Mouse (Mus musculus) stomach, embryonic 14.5 days (tissue): ENCODE measurements at regions not wholly inside any gene's neighbourhood (a gene's known extent, or its start where the extent isn't known, plus 50 kb on each side); places are given as distances from the start of the nearest gene placed in this dataset.

Source experiments
- ATAC-seq: fragments of 200-750 bp; cut with Nextera tagmentation; 2 replicates; pipeline ENCODE4 v1.8.0; 2017; ENCODE audit warnings: low read depth, moderate TSS enrichment; ENCODE audit not compliant: insufficient number of reproducible peaks, insufficient read depth, low FRiP score
- H3K27ac ChIP-seq: fragments of 300-500 bp; sonication (generic); 2 replicates; pipeline ENCODE4 v1.5.1; 2014; ENCODE audit warnings: mild to moderate bottlenecking, low read length, moderate library complexity, mixed read lengths
- H3K27me3 ChIP-seq: fragments of 300-500 bp; sonication (generic); 2 replicates; pipeline ENCODE4 v1.6.1; 2014; ENCODE audit warnings: low read length, control low read depth, mixed read lengths; ENCODE audit not compliant: control insufficient read depth, insufficient read depth
- H3K36me3 ChIP-seq: fragments of 300-500 bp; sonication (generic); 2 replicates; pipeline ENCODE4 v1.6.1; 2014; ENCODE audit warnings: mild to moderate bottlenecking, control low read depth, low read length, moderate library complexity, mixed read lengths; ENCODE audit not compliant: control insufficient read depth, insufficient read depth
- H3K4me1 ChIP-seq: fragments of 300-500 bp; sonication (generic); 2 replicates; pipeline ENCODE4 v1.6.1; 2014; ENCODE audit warnings: low read length, control low read depth, mixed read lengths; ENCODE audit not compliant: control insufficient read depth, insufficient read depth
- H3K4me2 ChIP-seq: fragments of 300-500 bp; sonication (generic); replicated peaks from 2 replicates; pipeline ENCODE4 v1.6.1; 2014; ENCODE audit warnings: low read depth, low read length, control low read depth
- H3K4me3 ChIP-seq: fragments of 300-500 bp; sonication (generic); 2 replicates; pipeline ENCODE4 v1.5.1; 2014; ENCODE audit warnings: low read depth, low read length, control low read depth
- H3K9ac ChIP-seq: fragments of 300-500 bp; sonication (generic); replicated peaks from 2 replicates; pipeline ENCODE4 v1.6.1; 2014; ENCODE audit warnings: low read depth, mild to moderate bottlenecking, control low read depth, low read length, moderate library complexity, mixed read lengths
- H3K9me3 ChIP-seq: fragments of 300-500 bp; sonication (generic); 2 replicates; pipeline ENCODE4 v1.6.1; 2016; ENCODE audit warnings: low read depth, low read length, control low read depth; ENCODE audit not compliant: control insufficient read depth
- WGBS: fragments of 180-500 bp; shearing (Covaris S2); extraction: QIAGEN DNeasy Blood & Tissue Kit; methylation state at CpG from one replicate; pipeline ENCODE4 v1.1.7; 2014; 5-methylcytosine and 5-hydroxymethylcytosine counted together

- no peaks in the 10 kb centered on the region for H3K9me3 ChIP-seq
- H3K4me2 ChIP-seq = no peak overlapping the region
- no peak overlapping the region for H3K4me3 ChIP-seq
- H3K36me3 ChIP-seq = no peaks in the 10 kb centered on the region
- H3K9ac ChIP-seq = no peak overlapping the region
- no peak overlapping the region for H3K27ac ChIP-seq
- WGBS = 72% methylated on average over 4 of the region's 4 CpGs
- no peaks in the 10 kb centered on the region for H3K4me1 ChIP-seq
- ATAC-seq = no peak
- no peaks in the 10 kb centered on the region for H3K27me3 ChIP-seq
Measured at GRCm38 (mm10) chr4:68179551-68179950, 774.6 kb downstream of the Brinp1 start.

- Histone ChIP-seq H3K4me3 (no peak overlapping the region), H3K27me3 (no peaks in the 10 kb centered on the region), H3K4me1 (no peaks in the 10 kb centered on the region), H3K4me2 (no peak overlapping the region), H3K27ac (no peak overlapping the region), H3K9me3 (no peaks in the 10 kb centered on the region), H3K36me3 (no peaks in the 10 kb centered on the region), H3K9ac (no peak overlapping the region)
- ATAC-seq = no peak
- WGBS = 83% methylated on average over 1 of the region's 1 CpGs
Measured at GRCm38 (mm10) chr4:68156499-68156898, 797.7 kb downstream of the Brinp1 start.

- H3K27me3 ChIP-seq = no peaks in the 10 kb centered on the region
- H3K9me3 ChIP-seq = no peaks in the 10 kb centered on the region
- no peak overlapping the region for H3K9ac ChIP-seq
- no peak overlapping the region for H3K27ac ChIP-seq
- no peaks in the 10 kb centered on the region for H3K36me3 ChIP-seq
- no peak overlapping the region for H3K4me2 ChIP-seq
- H3K4me1 ChIP-seq = no peaks in the 10 kb centered on the region
- no peak overlapping the region for H3K4me3 ChIP-seq
- 74% methylated on average over 5 of the region's 5 CpGs for WGBS
- ATAC-seq = no peak
Measured at GRCm38 (mm10) chr4:68148483-68149069, 805.6 kb downstream of the Brinp1 start.

DNA sequence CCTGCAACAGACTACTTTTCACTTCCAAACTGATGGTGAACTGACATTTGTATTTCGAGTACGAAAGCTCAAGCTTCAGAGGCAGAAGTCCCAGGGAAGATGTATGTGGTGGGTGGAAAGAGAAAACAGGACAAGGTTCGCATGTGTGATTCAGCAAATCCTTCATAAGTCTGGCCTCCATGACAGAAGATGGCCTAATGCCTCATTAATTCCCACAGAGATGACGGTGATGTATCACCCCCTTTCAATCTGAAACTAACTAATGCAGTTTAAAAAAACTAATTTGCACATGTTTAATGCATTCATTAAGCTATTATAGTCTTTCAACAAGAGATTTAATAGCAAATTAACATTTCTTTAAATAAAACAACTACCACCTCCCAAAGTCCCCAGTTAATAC, 826.1 kb downstream of the Brinp1 start:
- H3K27ac ChIP-seq = no peak overlapping the region
- H3K4me1 ChIP-seq = no peaks in the 10 kb centered on the region
- no peak for ATAC-seq
- no peak overlapping the region for H3K9ac ChIP-seq
- H3K27me3 ChIP-seq = no peaks in the 10 kb centered on the region
- 69% methylated on average over 4 of the region's 4 CpGs for WGBS
- no peaks in the 10 kb centered on the region for H3K9me3 ChIP-seq
- no peak overlapping the region for H3K4me2 ChIP-seq
- H3K36me3 ChIP-seq = no peaks in the 10 kb centered on the region
- H3K4me3 ChIP-seq = no peak overlapping the region

DNA sequence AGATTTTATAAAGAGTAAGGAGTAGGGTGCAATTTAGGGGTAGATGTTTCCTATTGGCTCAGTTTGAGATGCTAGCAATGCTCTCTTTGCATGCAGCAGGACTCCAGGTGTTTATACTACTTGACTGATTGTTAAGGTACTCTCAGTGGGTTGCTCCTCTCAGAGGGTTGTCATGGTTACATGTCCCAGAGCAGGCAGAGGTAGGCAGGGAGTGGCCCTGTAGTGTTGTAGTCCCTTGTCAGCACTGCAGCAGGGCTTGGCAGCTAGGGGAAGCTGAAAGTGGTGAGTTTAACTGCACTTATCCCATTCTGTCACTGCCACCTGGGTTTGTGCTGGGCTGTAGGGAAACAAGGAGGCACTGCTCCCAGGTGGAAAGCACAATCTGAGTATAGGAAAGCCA, 839.7 kb downstream of the Brinp1 start:
- H3K27me3 ChIP-seq = no peaks in the 10 kb centered on the region
- H3K9ac ChIP-seq = no peak overlapping the region
- ATAC-seq = no peak
- H3K27ac ChIP-seq = no peak overlapping the region
- H3K4me3 ChIP-seq = no peak overlapping the region
- no peaks in the 10 kb centered on the region for H3K36me3 ChIP-seq
- no peaks in the 10 kb centered on the region for H3K4me1 ChIP-seq
- no peaks in the 10 kb centered on the region; the same call in 1 of the 2 replicates for H3K9me3 ChIP-seq
- no peak overlapping the region for H3K4me2 ChIP-seq

GRCm38 (mm10) chr4:68085255-68085654, 868.9 kb downstream of the Brinp1 start:
- no peaks in the 10 kb centered on the region for H3K27me3 ChIP-seq
- 89% methylated on average over 3 of the region's 3 CpGs for WGBS
- no peak overlapping the region for H3K4me3 ChIP-seq
- no peak for ATAC-seq
- H3K27ac ChIP-seq = no peak overlapping the region
- H3K36me3 ChIP-seq = no peaks in the 10 kb centered on the region
- no peak overlapping the region for H3K9ac ChIP-seq
- no peaks in the 10 kb centered on the region for H3K4me1 ChIP-seq
- no peaks in the 10 kb centered on the region for H3K9me3 ChIP-seq
- H3K4me2 ChIP-seq = no peak overlapping the region

DNA sequence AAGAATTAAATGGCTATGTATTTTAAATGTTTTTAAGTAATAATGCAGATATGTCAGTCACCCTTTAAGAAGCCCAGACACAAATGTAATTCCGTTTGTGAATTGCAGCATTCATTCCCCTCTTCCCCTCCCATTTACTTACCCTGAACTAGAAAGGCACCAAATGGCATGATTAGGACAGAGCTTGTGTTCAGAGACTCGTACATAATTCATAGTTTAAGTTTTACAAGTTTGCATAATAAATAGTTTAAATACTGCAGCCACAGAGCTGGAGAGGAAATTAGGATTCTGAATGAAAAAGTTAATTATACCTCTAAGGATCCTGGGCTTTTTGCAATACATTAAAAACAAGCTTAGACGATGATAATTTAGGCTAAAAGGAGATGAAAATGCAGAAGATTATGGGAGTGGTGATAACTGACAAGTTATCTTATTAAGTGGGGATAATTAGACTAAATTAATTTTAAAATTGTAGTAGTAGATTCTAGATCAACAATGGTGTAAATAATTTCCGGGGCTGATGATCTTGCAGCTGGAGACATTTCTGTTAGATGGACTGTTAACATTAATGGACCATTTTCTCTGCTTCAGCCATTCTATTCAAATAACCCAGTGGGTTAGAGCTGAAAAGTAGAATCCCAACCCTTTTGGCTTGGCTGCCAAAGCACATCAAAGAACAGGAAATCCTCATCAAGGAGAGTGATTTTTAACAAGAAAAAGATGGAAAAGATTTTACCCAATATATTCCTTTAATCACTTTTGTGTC, 897.2 kb downstream of the Brinp1 start:
- no peaks in the 10 kb centered on the region for H3K36me3 ChIP-seq
- H3K27ac ChIP-seq = no peak overlapping the region
- WGBS = 70% methylated on average over 4 of the region's 4 CpGs
- ATAC-seq = no peak
- H3K9me3 ChIP-seq = no peaks in the 10 kb centered on the region
- no peak overlapping the region for H3K4me2 ChIP-seq
- no peak overlapping the region for H3K9ac ChIP-seq
- H3K4me3 ChIP-seq = no peak overlapping the region
- no peaks in the 10 kb centered on the region for H3K4me1 ChIP-seq
- no peaks in the 10 kb centered on the region for H3K27me3 ChIP-seq

GRCm38 (mm10) chr4:68022891-68023303, 931.3 kb downstream of the Brinp1 start:
- Histone ChIP-seq H3K36me3 (no peaks in the 10 kb centered on the region), H3K4me2 (no peak overlapping the region), H3K27me3 (no peaks in the 10 kb centered on the region), H3K4me1 (no peaks in the 10 kb centered on the region), H3K27ac (no peak overlapping the region), H3K9ac (no peak overlapping the region), H3K9me3 (no peaks in the 10 kb centered on the region), H3K4me3 (no peak overlapping the region)
- peak; percentile 49; the same call in 1 of the 2 replicates for ATAC-seq
- 18% methylated on average over 2 of the region's 2 CpGs for WGBS

GRCm38 (mm10) chr4:68011371-68011770, 942.8 kb downstream of the Brinp1 start:
- Histone ChIP-seq H3K9ac (no peak overlapping the region), H3K4me2 (no peak overlapping the region), H3K9me3 (no peaks in the 10 kb centered on the region), H3K27ac (no peak overlapping the region), H3K36me3 (no peaks in the 10 kb centered on the region), H3K4me3 (no peak overlapping the region), H3K4me1 (no peaks in the 10 kb centered on the region), H3K27me3 (no peaks in the 10 kb centered on the region)
- 53% methylated on average over 2 of the region's 2 CpGs for WGBS
- ATAC-seq = no peak
